In genomic region chr12:99087286-99087685, GRCm38 (mm10) we compare ENCODE assay signal across 11 mouse cellular contexts.
DNase-seq lines count a peak whose midpoint lies in the region; ATAC-seq and TF ChIP-seq lines count a peak whose summit lies in the region.
"Had no signal": no experiment of that assay in that cellular context is flagged by ENCODE, and none has a peak within 500 bp of the region (broad histone marks: within the 10 kb centered on the region; RNA-seq: fewer than 3 reads in every experiment).

No protein-coding gene starts in this region.

- H3K27me3 ChIP-seq in forebrain, embryonic 11.5 days (ENCODE audit: control insufficient read depth, insufficient read depth, low read length), result peaks cover 5% of the 10 kb centered on the region; the same call in 1 of the 2 replicates
- H3K27me3 ChIP-seq in hindbrain, postnatal 0 days (ENCODE audit: insufficient read depth, low read length), result no peaks in the 10 kb centered on the region
- H3K27me3 ChIP-seq in midbrain, postnatal 0 days (ENCODE audit: insufficient read depth, low read length), result no peaks in the 10 kb centered on the region

- WGBS in forebrain, embryonic 11.5 days, result 27% methylated on average over 8 of the region's 8 CpGs
- 12% methylated on average over 8 of the region's 8 CpGs for WGBS in hindbrain, postnatal 0 days
- WGBS in midbrain, postnatal 0 days, result 7% methylated on average over 8 of the region's 8 CpGs

- ATAC-seq in forebrain, embryonic 11.5 days (replicated peaks; ENCODE audit: low FRiP score), result peak; percentile 57
- peak; percentile 72 for ATAC-seq in hindbrain, postnatal 0 days
- peak; percentile 75 for ATAC-seq in midbrain, postnatal 0 days (ENCODE audit: low FRiP score)
- no peak for ATAC-seq in megakaryocyte-erythroid progenitor cell, adult 5-6 weeks (replicated peaks; ENCODE audit: low FRiP score, low TSS enrichment, poor library complexity, severe bottlenecking)
- ATAC-seq: inflammation-experienced regulatory T-cells, adult 6 months had no signal

- DNase-seq in cerebellum, postnatal 10 days, result peak; percentile 55 to 62
- DNase-seq in cerebellum, adult 11 months, result no peak
- DNase-seq in forebrain, embryonic 11.5 days (ENCODE audit: low spot score), result peak; percentile 55
- DNase-seq in hindbrain, postnatal 0 days (ENCODE audit: low spot score), result peak; percentile 80
- peak; percentile 84 for DNase-seq in midbrain, postnatal 0 days (ENCODE audit: low spot score)
- no peak for DNase-seq in T-cell, adult 2 months (ENCODE audit: low spot score)
- DNase-seq in cerebellum, postnatal 36 days, result no peak
- DNase-seq: cerebellum, adult 18-20 months had no signal

- TF ChIP-seq CTCF in hindbrain, postnatal 0 days (IDR thresholded peaks at IDR 0.05; ENCODE audit: low read depth), result no peak
- no peak for TF ChIP-seq CTCF in midbrain, postnatal 0 days (IDR thresholded peaks at IDR 0.05)

- H3K27ac ChIP-seq in forebrain, embryonic 11.5 days (ENCODE audit: low read depth, low read length), result no peak overlapping the region
- peak overlapping the region; percentile 51; the same call in 1 of the 2 replicates for H3K27ac ChIP-seq in hindbrain, postnatal 0 days
- H3K27ac ChIP-seq in midbrain, postnatal 0 days (ENCODE audit: low read depth, low read length), result peak overlapping the region; percentile 67

- H3K36me3 ChIP-seq in forebrain, embryonic 11.5 days (ENCODE audit: control insufficient read depth, insufficient read depth, low read length), result no peaks in the 10 kb centered on the region
- no peaks in the 10 kb centered on the region for H3K36me3 ChIP-seq in hindbrain, postnatal 0 days (ENCODE audit: insufficient read depth, low read length)
- H3K36me3 ChIP-seq in midbrain, postnatal 0 days (ENCODE audit: insufficient read depth, low read length), result no peaks in the 10 kb centered on the region

- no peak overlapping the region for H3K4me3 ChIP-seq in forebrain, embryonic 11.5 days (ENCODE audit: low read depth, low read length)
- no peak overlapping the region for H3K4me3 ChIP-seq in hindbrain, postnatal 0 days (ENCODE audit: low read length)
- no peak overlapping the region for H3K4me3 ChIP-seq in midbrain, postnatal 0 days (ENCODE audit: low read depth, low read length)

- peaks cover 20% of the 10 kb centered on the region for H3K4me1 ChIP-seq in forebrain, embryonic 11.5 days (replicated peaks; ENCODE audit: control insufficient read depth, insufficient read depth, low read length)
- peaks cover 20% of the 10 kb centered on the region; the same call in 1 of the 2 replicates for H3K4me1 ChIP-seq in hindbrain, postnatal 0 days (ENCODE audit: insufficient read depth, low read length)
- H3K4me1 ChIP-seq in midbrain, postnatal 0 days (ENCODE audit: insufficient read depth, low read length), result peaks cover 7% of the 10 kb centered on the region; the same call in 1 of the 2 replicates

- no peaks in the 10 kb centered on the region for H3K9me3 ChIP-seq in forebrain, embryonic 11.5 days (ENCODE audit: control insufficient read depth, low read length)
- no peaks in the 10 kb centered on the region for H3K9me3 ChIP-seq in hindbrain, postnatal 0 days (ENCODE audit: low read length)
- H3K9me3 ChIP-seq in midbrain, postnatal 0 days (ENCODE audit: low read length), result no peaks in the 10 kb centered on the region

- H3K4me2 ChIP-seq in forebrain, embryonic 11.5 days (ENCODE audit: low read depth, low read length, severe bottlenecking), result 0 out of 2 replicates have a peak overlapping the region, but pooled peaks have one; percentile 21
- H3K4me2 ChIP-seq in hindbrain, postnatal 0 days (ENCODE audit: low read depth, low read length), result no peak overlapping the region
- H3K4me2 ChIP-seq in midbrain, postnatal 0 days (ENCODE audit: low read depth, low read length, poor library complexity, severe bottlenecking), result no peak overlapping the region
- H3K4me2 ChIP-seq: lung, embryonic 14.5 days had no signal

- peak overlapping the region; percentile 16; the same call in 1 of the 2 replicates for H3K9ac ChIP-seq in forebrain, embryonic 11.5 days (ENCODE audit: low read length)
- H3K9ac ChIP-seq in hindbrain, postnatal 0 days (replicated peaks; ENCODE audit: low read length), result no peak overlapping the region
- H3K9ac ChIP-seq in midbrain, postnatal 0 days (replicated peaks; ENCODE audit: low read length, poor library complexity, severe bottlenecking), result no peak overlapping the region
- H3K9ac ChIP-seq: lung, embryonic 14.5 days had no signal

Comparison
In these comparisons a context has a peak if more than half of its experiments do, and no peak if none do; other contexts are left out.
1. DNase-seq: peak in cerebellum, postnatal 10 days (2 of 2), forebrain, embryonic 11.5 days (single experiment), hindbrain, postnatal 0 days (single experiment) and midbrain, postnatal 0 days (single experiment); none in cerebellum, adult 11 months (single experiment), T-cell, adult 2 months (single experiment) and cerebellum, postnatal 36 days (0 of 2).